Mouse (Mus musculus) midbrain, embryonic 10.5 days (tissue): ENCODE data around the gene Rap1a. TPM values are rescaled to one million over a fixed set of nuclear protein-coding genes. Genes with fewer than 3 reads are reported as not detected.
A peak's percentile ranks its signal among the peaks of the same experiment; 100 is the strongest.

Experiments used
- DNase-seq: peaks from one replicate; pipeline ENCODE4 v3.0.0-alpha.2; 2017; ENCODE audit warnings: low spot score
- H3K27ac ChIP-seq: fragments of 300-500 bp; sonication (generic); replicated peaks from 2 replicates; pipeline ENCODE4 v1.5.1; 2016; ENCODE audit warnings: mild to moderate bottlenecking
- H3K27me3 ChIP-seq: fragments of 300-500 bp; sonication (generic); 2 replicates; pipeline ENCODE4 v1.6.1; 2016; ENCODE audit warnings: low read depth, mild to moderate bottlenecking; ENCODE audit not compliant: poor library complexity, severe bottlenecking
- H3K36me3 ChIP-seq: fragments of 300-500 bp; sonication (generic); 2 replicates; pipeline ENCODE4 v1.6.1; 2016; ENCODE audit warnings: mild to moderate bottlenecking, moderate library complexity
- H3K4me1 ChIP-seq: fragments of 300-500 bp; sonication (generic); 2 replicates; pipeline ENCODE4 v1.6.1; 2016
- H3K4me3 ChIP-seq: fragments of 300-500 bp; sonication (generic); 2 replicates; pipeline ENCODE4 v1.5.1; 2016; ENCODE audit warnings: mild to moderate bottlenecking, moderate library complexity
- H3K9me3 ChIP-seq: fragments of 300-500 bp; sonication (generic); replicated peaks from 2 replicates; pipeline ENCODE4 v1.6.1; 2016; ENCODE audit warnings: mild to moderate bottlenecking
- WGBS: fragments of 180-500 bp; shearing (Covaris S2); methylation state at CpG from one replicate; pipeline ENCODE4 v1.1.7; 2016; 5-methylcytosine and 5-hydroxymethylcytosine counted together
- polyA plus RNA-seq: library from polyadenylated mRNA; unstranded; fragments of >200 nt; fragmentation: Nextera tagmentation; extraction: Ambion mirVana; gene quantifications from 2 replicates; pipeline ENCODE4 v1.2.1, GENCODE M21; 2016

Rap1a gene
- polyA plus RNA-seq = 72.5 and 79.7 TPM in 2 replicates

- Histone ChIP-seq H3K36me3 (no peaks in the 10 kb centered on the region), H3K27me3 (no peaks in the 10 kb centered on the region), H3K4me1 (peaks cover 38% of the 10 kb centered on the region), H3K4me3 (peak within 1 kb of the TSS; percentile 79), H3K9me3 (no peaks in the 10 kb centered on the region), H3K27ac (peak within 1 kb of the TSS; percentile 95)
- WGBS = 19% methylated on average over 49 of the region's 50 CpGs
- DNase-seq = peak; percentile 84
Observed at GRCm38 (mm10) chr3:105801191-105802166, at the start of gene Rap1a. Gene Rap1a, minus strand, starts transcription at chr3:105801336.

GRCm38 (mm10) chr3:105846294-105847069 is 45.3 kb upstream of the Rap1a start:
- H3K36me3 ChIP-seq = no peaks in the 10 kb centered on the region
- no peaks in the 10 kb centered on the region for H3K9me3 ChIP-seq
- no peaks in the 10 kb centered on the region for H3K4me1 ChIP-seq
- no peaks in the 10 kb centered on the region for H3K27me3 ChIP-seq
- no peak overlapping the region for H3K27ac ChIP-seq
- 71% methylated on average over 7 of the region's 7 CpGs for WGBS
- no peak overlapping the region for H3K4me3 ChIP-seq
- no peak for DNase-seq

- no peaks in the 10 kb centered on the region for H3K36me3 ChIP-seq
- H3K27ac ChIP-seq = no peak overlapping the region
- no peaks in the 10 kb centered on the region for H3K4me1 ChIP-seq
- no peak for DNase-seq
- H3K27me3 ChIP-seq = no peaks in the 10 kb centered on the region
- H3K4me3 ChIP-seq = no peak overlapping the region
- WGBS = 90% methylated on average over 4 of the region's 4 CpGs
- no peaks in the 10 kb centered on the region for H3K9me3 ChIP-seq
Observed at GRCm38 (mm10) chr3:105839836-105840235, 38.7 kb upstream of the Rap1a start.

GRCm38 (mm10) chr3:105838655-105839054 is 37.5 kb upstream of the Rap1a start:
- 81% methylated on average over 3 of the region's 3 CpGs for WGBS
- no peaks in the 10 kb centered on the region for H3K36me3 ChIP-seq
- H3K27ac ChIP-seq = no peak overlapping the region
- H3K4me1 ChIP-seq = no peaks in the 10 kb centered on the region
- no peak overlapping the region for H3K4me3 ChIP-seq
- no peak for DNase-seq
- H3K27me3 ChIP-seq = no peaks in the 10 kb centered on the region
- H3K9me3 ChIP-seq = no peaks in the 10 kb centered on the region

- DNase-seq = no peak
- H3K9me3 ChIP-seq = no peaks in the 10 kb centered on the region
- H3K27ac ChIP-seq = no peak overlapping the region
- WGBS = 82% methylated on average over 3 of the region's 3 CpGs
- no peaks in the 10 kb centered on the region for H3K27me3 ChIP-seq
- no peaks in the 10 kb centered on the region for H3K36me3 ChIP-seq
- H3K4me1 ChIP-seq = no peaks in the 10 kb centered on the region
- H3K4me3 ChIP-seq = no peak overlapping the region
Observed at GRCm38 (mm10) chr3:105836883-105837282, 35.7 kb upstream of the Rap1a start.

- Histone ChIP-seq H3K4me1 (no peaks in the 10 kb centered on the region), H3K27me3 (no peaks in the 10 kb centered on the region), H3K27ac (no peak overlapping the region), H3K4me3 (no peak overlapping the region), H3K36me3 (no peaks in the 10 kb centered on the region), H3K9me3 (no peaks in the 10 kb centered on the region)
- WGBS = 77% methylated on average over 3 of the region's 3 CpGs
- DNase-seq = no peak
Observed at GRCm38 (mm10) chr3:105835875-105836274, 34.7 kb upstream of the Rap1a start.

GRCm38 (mm10) chr3:105831584-105831983 is 30.4 kb upstream of the Rap1a start:
- Histone ChIP-seq H3K27me3 (no peaks in the 10 kb centered on the region), H3K9me3 (no peaks in the 10 kb centered on the region), H3K4me1 (no peaks in the 10 kb centered on the region), H3K4me3 (no peak overlapping the region), H3K27ac (no peak overlapping the region), H3K36me3 (no peaks in the 10 kb centered on the region)
- 96% methylated on average over 3 of the region's 3 CpGs for WGBS
- DNase-seq = no peak

- peaks cover 11% of the 10 kb centered on the region for H3K4me1 ChIP-seq
- no peaks in the 10 kb centered on the region for H3K9me3 ChIP-seq
- no peak overlapping the region for H3K27ac ChIP-seq
- H3K36me3 ChIP-seq = no peaks in the 10 kb centered on the region
- 67% methylated on average over 7 of the region's 7 CpGs for WGBS
- DNase-seq = no peak
- H3K27me3 ChIP-seq = no peaks in the 10 kb centered on the region
- H3K4me3 ChIP-seq = no peak overlapping the region
Observed at GRCm38 (mm10) chr3:105825501-105826161, 24.5 kb upstream of the Rap1a start.

- WGBS = 56% methylated on average over 2 of the region's 2 CpGs
Observed at GRCm38 (mm10) chr3:105824704-105825103, 23.6 kb upstream of the Rap1a start.

GRCm38 (mm10) chr3:105824103-105824502 is 23.0 kb upstream of the Rap1a start:
- 48% methylated on average over 5 of the region's 5 CpGs for WGBS
- Histone ChIP-seq H3K36me3 (no peaks in the 10 kb centered on the region), H3K4me3 (no peak overlapping the region), H3K27me3 (no peaks in the 10 kb centered on the region), H3K9me3 (no peaks in the 10 kb centered on the region), H3K27ac (no peak overlapping the region), H3K4me1 (peaks cover 11% of the 10 kb centered on the region)
- no peak for DNase-seq

More at GRCm38 (mm10) chr3:105824704-105825103, 23.6 kb upstream of the Rap1a start:
- Histone ChIP-seq H3K4me3 (no peak overlapping the region), H3K4me1 (peaks cover 11% of the 10 kb centered on the region), H3K9me3 (no peaks in the 10 kb centered on the region), H3K27ac (no peak overlapping the region), H3K36me3 (no peaks in the 10 kb centered on the region), H3K27me3 (no peaks in the 10 kb centered on the region)
- DNase-seq = no peak

- Histone ChIP-seq H3K27me3 (no peaks in the 10 kb centered on the region), H3K27ac (no peak overlapping the region), H3K4me3 (no peak overlapping the region), H3K36me3 (no peaks in the 10 kb centered on the region), H3K9me3 (no peaks in the 10 kb centered on the region), H3K4me1 (peaks cover 11% of the 10 kb centered on the region)
- no peak for DNase-seq
Observed at GRCm38 (mm10) chr3:105823609-105824008, 22.5 kb upstream of the Rap1a start.

GRCm38 (mm10) chr3:105821504-105821903 is 20.4 kb upstream of the Rap1a start:
- no peak for DNase-seq
- no peak overlapping the region for H3K4me3 ChIP-seq
- 89% methylated on average over 3 of the region's 3 CpGs for WGBS
- no peak overlapping the region for H3K27ac ChIP-seq
- H3K27me3 ChIP-seq = no peaks in the 10 kb centered on the region
- H3K4me1 ChIP-seq = peaks cover 11% of the 10 kb centered on the region
- H3K36me3 ChIP-seq = no peaks in the 10 kb centered on the region
- H3K9me3 ChIP-seq = no peaks in the 10 kb centered on the region
